Mouse (Mus musculus): ENCODE measurements around the gene Cygb. TPM values are rescaled to one million over a fixed set of nuclear protein-coding genes. Genes with fewer than 3 reads are reported as not detected.

The Cygb gene
- polyA plus RNA-seq, 1 experiment from 2014 or later = 1.1 TPM

- Histone ChIP-seq H3K27ac (ENCODE audit: low read depth, low read length) (no peak overlapping the region), H3K9ac (ENCODE audit: low read depth, low read length) (peak overlapping the region; percentile 75; the same call in 1 of the 2 replicates), H3K4me2 (peak overlapping the region; percentile 69; the same call in 1 of the 2 replicates), H3K27me3 (ENCODE audit: control insufficient read depth, insufficient read depth, low read length) (peaks cover 37% of the 10 kb centered on the region), H3K4me1 (ENCODE audit: control insufficient read depth, insufficient read depth, low read length) (peaks cover 39% of the 10 kb centered on the region), H3K36me3 (ENCODE audit: control insufficient read depth, insufficient read depth, low read length) (no peaks in the 10 kb centered on the region), H3K9me3 (replicated peaks; ENCODE audit: control insufficient read depth, low read length) (no peaks in the 10 kb centered on the region), H3K4me3 (ENCODE audit: low read depth, low read length) (peak overlapping the region; percentile 42; the same call in 1 of the 2 replicates)
- ATAC-seq (replicated peaks; ENCODE audit: insufficient number of reproducible peaks, low FRiP score, low TSS enrichment) = no peak
- WGBS (ENCODE audit: insufficient replicate concordance) = 63% methylated on average over 16 of the region's 16 CpGs
These were observed 2.5 kb upstream of the Cygb start for GRCm38 (mm10) chr11:116656348-116657191.

- Histone ChIP-seq H3K9me3 (replicated peaks; ENCODE audit: control insufficient read depth, low read length) (no peaks in the 10 kb centered on the region), H3K27me3 (ENCODE audit: control insufficient read depth, insufficient read depth, low read length) (peaks cover 44% of the 10 kb centered on the region), H3K36me3 (ENCODE audit: control insufficient read depth, insufficient read depth, low read length) (no peaks in the 10 kb centered on the region), H3K4me2 (peak overlapping the region; percentile 87), H3K4me1 (ENCODE audit: control insufficient read depth, insufficient read depth, low read length) (peaks cover 34% of the 10 kb centered on the region), H3K9ac (ENCODE audit: low read depth, low read length) (peak overlapping the region; percentile 68), H3K4me3 (ENCODE audit: low read depth, low read length) (peak overlapping the region; percentile 55), H3K27ac (ENCODE audit: low read depth, low read length) (no peak overlapping the region)
- no peak for ATAC-seq (replicated peaks; ENCODE audit: insufficient number of reproducible peaks, low FRiP score, low TSS enrichment)
- WGBS (ENCODE audit: insufficient replicate concordance) = under 1% methylated on average over 45 of the region's 47 CpGs
These were observed 348 bp downstream of the Cygb start for GRCm38 (mm10) chr11:116653709-116654221.

- Histone ChIP-seq H3K27me3 (ENCODE audit: control insufficient read depth, insufficient read depth, low read length) (peaks cover 44% of the 10 kb centered on the region), H3K36me3 (ENCODE audit: control insufficient read depth, insufficient read depth, low read length) (no peaks in the 10 kb centered on the region), H3K4me3 (ENCODE audit: low read depth, low read length) (peak within 1 kb of the TSS; percentile 55), H3K27ac (ENCODE audit: low read depth, low read length) (no peak within 1 kb of the TSS), H3K9ac (ENCODE audit: low read depth, low read length) (peak within 1 kb of the TSS; percentile 68), H3K4me1 (ENCODE audit: control insufficient read depth, insufficient read depth, low read length) (peaks cover 38% of the 10 kb centered on the region), H3K4me2 (peak within 1 kb of the TSS; percentile 87), H3K9me3 (replicated peaks; ENCODE audit: control insufficient read depth, low read length) (no peaks in the 10 kb centered on the region)
- whole genome bisulfite sequencing (ENCODE audit: insufficient replicate concordance) = 5% methylated on average over 10 of the region's 10 CpGs
- no peak for ATAC-seq (replicated peaks; ENCODE audit: insufficient number of reproducible peaks, low FRiP score, low TSS enrichment)
These were observed 879 bp downstream of the Cygb start, which contains the start of gene Prcd for GRCm38 (mm10) chr11:116653234-116653633. Gene Prcd, plus strand, starts transcription at chr11:116653534.

GRCm38 (mm10) chr11:116652330-116653098, 1.6 kb downstream of the Cygb start:
- H3K9me3 ChIP-seq (replicated peaks; ENCODE audit: control insufficient read depth, low read length) = no peaks in the 10 kb centered on the region
- H3K36me3 ChIP-seq (ENCODE audit: control insufficient read depth, insufficient read depth, low read length) = no peaks in the 10 kb centered on the region
- H3K27ac ChIP-seq (ENCODE audit: low read depth, low read length) = no peak overlapping the region
- peaks cover 44% of the 10 kb centered on the region for H3K27me3 ChIP-seq (ENCODE audit: control insufficient read depth, insufficient read depth, low read length)
- WGBS (ENCODE audit: insufficient replicate concordance) = 67% methylated on average over 25 of the region's 25 CpGs
- peaks cover 40% of the 10 kb centered on the region for H3K4me1 ChIP-seq (ENCODE audit: control insufficient read depth, insufficient read depth, low read length)
- H3K4me2 ChIP-seq = no peak overlapping the region
- no peak for ATAC-seq (replicated peaks; ENCODE audit: insufficient number of reproducible peaks, low FRiP score, low TSS enrichment)
- H3K9ac ChIP-seq (ENCODE audit: low read depth, low read length) = no peak overlapping the region
- H3K4me3 ChIP-seq (ENCODE audit: low read depth, low read length) = no peak overlapping the region

- Histone ChIP-seq H3K9ac (ENCODE audit: low read depth, low read length) (no peak overlapping the region), H3K4me1 (ENCODE audit: control insufficient read depth, insufficient read depth, low read length) (peaks cover 36% of the 10 kb centered on the region), H3K4me3 (ENCODE audit: low read depth, low read length) (no peak overlapping the region), H3K27ac (ENCODE audit: low read depth, low read length) (no peak overlapping the region), H3K36me3 (ENCODE audit: control insufficient read depth, insufficient read depth, low read length) (no peaks in the 10 kb centered on the region), H3K9me3 (replicated peaks; ENCODE audit: control insufficient read depth, low read length) (no peaks in the 10 kb centered on the region), H3K4me2 (no peak overlapping the region), H3K27me3 (ENCODE audit: control insufficient read depth, insufficient read depth, low read length) (peaks cover 44% of the 10 kb centered on the region)
- WGBS (ENCODE audit: insufficient replicate concordance) = 76% methylated on average over 8 of the region's 8 CpGs
- no peak for ATAC-seq (replicated peaks; ENCODE audit: insufficient number of reproducible peaks, low FRiP score, low TSS enrichment)
These were observed 2.8 kb downstream of the Cygb start for GRCm38 (mm10) chr11:116651339-116651738.

- H3K27me3 ChIP-seq (ENCODE audit: control insufficient read depth, insufficient read depth, low read length) = peaks cover 47% of the 10 kb centered on the region
- no peak for ATAC-seq (replicated peaks; ENCODE audit: insufficient number of reproducible peaks, low FRiP score, low TSS enrichment)
- no peak overlapping the region for H3K4me2 ChIP-seq
- no peak overlapping the region for H3K4me3 ChIP-seq (ENCODE audit: low read depth, low read length)
- H3K27ac ChIP-seq (ENCODE audit: low read depth, low read length) = no peak overlapping the region
- no peak overlapping the region for H3K9ac ChIP-seq (ENCODE audit: low read depth, low read length)
- H3K36me3 ChIP-seq (ENCODE audit: control insufficient read depth, insufficient read depth, low read length) = no peaks in the 10 kb centered on the region
- no peaks in the 10 kb centered on the region for H3K9me3 ChIP-seq (replicated peaks; ENCODE audit: control insufficient read depth, low read length)
- peaks cover 38% of the 10 kb centered on the region for H3K4me1 ChIP-seq (ENCODE audit: control insufficient read depth, insufficient read depth, low read length)
- 79% methylated on average over 8 of the region's 8 CpGs for WGBS (ENCODE audit: insufficient replicate concordance)
These were observed 3.3 kb downstream of the Cygb start for GRCm38 (mm10) chr11:116650811-116651210.

GRCm38 (mm10) chr11:116649711-116650337, 4.3 kb downstream of the Cygb start:
- no peak overlapping the region for H3K4me2 ChIP-seq
- no peak for ATAC-seq (replicated peaks; ENCODE audit: insufficient number of reproducible peaks, low FRiP score, low TSS enrichment)
- H3K27me3 ChIP-seq (ENCODE audit: control insufficient read depth, insufficient read depth, low read length) = peaks cover 44% of the 10 kb centered on the region
- H3K4me3 ChIP-seq (ENCODE audit: low read depth, low read length) = no peak overlapping the region
- no peaks in the 10 kb centered on the region for H3K9me3 ChIP-seq (replicated peaks; ENCODE audit: control insufficient read depth, low read length)
- H3K27ac ChIP-seq (ENCODE audit: low read depth, low read length) = no peak overlapping the region
- 88% methylated on average over 13 of the region's 13 CpGs for WGBS (ENCODE audit: insufficient replicate concordance)
- H3K9ac ChIP-seq (ENCODE audit: low read depth, low read length) = no peak overlapping the region
- no peaks in the 10 kb centered on the region for H3K36me3 ChIP-seq (ENCODE audit: control insufficient read depth, insufficient read depth, low read length)
- H3K4me1 ChIP-seq (ENCODE audit: control insufficient read depth, insufficient read depth, low read length) = peaks cover 38% of the 10 kb centered on the region

GRCm38 (mm10) chr11:116648976-116649375, 5.1 kb downstream of the Cygb start:
- WGBS (ENCODE audit: insufficient replicate concordance) = 71% methylated on average over 10 of the region's 10 CpGs
- H3K9ac ChIP-seq (ENCODE audit: low read depth, low read length) = peak overlapping the region; percentile 39; the same call in 1 of the 2 replicates
- ATAC-seq (replicated peaks; ENCODE audit: insufficient number of reproducible peaks, low FRiP score, low TSS enrichment) = no peak
- H3K9me3 ChIP-seq (replicated peaks; ENCODE audit: control insufficient read depth, low read length) = no peaks in the 10 kb centered on the region
- no peak overlapping the region for H3K4me2 ChIP-seq
- H3K27ac ChIP-seq (ENCODE audit: low read depth, low read length) = 0 out of 2 replicates have a peak overlapping the region, but pooled peaks have one; percentile 6
- peaks cover 34% of the 10 kb centered on the region for H3K4me1 ChIP-seq (ENCODE audit: control insufficient read depth, insufficient read depth, low read length)
- peaks cover 40% of the 10 kb centered on the region for H3K27me3 ChIP-seq (ENCODE audit: control insufficient read depth, insufficient read depth, low read length)
- no peak overlapping the region for H3K4me3 ChIP-seq (ENCODE audit: low read depth, low read length)
- H3K36me3 ChIP-seq (ENCODE audit: control insufficient read depth, insufficient read depth, low read length) = no peaks in the 10 kb centered on the region
